Mouse (Mus musculus) kidney, embryonic 15.5 days (tissue): ENCODE results near the gene Trim50. TPM values are rescaled to one million over a fixed set of nuclear protein-coding genes. Genes with fewer than 3 reads are reported as not detected.
A peak's percentile ranks its signal among the peaks of the same experiment; 100 is the strongest.

Experiments
- ATAC-seq: fragments of 200-750 bp; cut with Nextera tagmentation; replicated peaks from 2 replicates; pipeline ENCODE4 v1.8.0; 2017; ENCODE audit warnings: moderate TSS enrichment; ENCODE audit not compliant: low FRiP score
- H3K27ac ChIP-seq: fragments of 300-500 bp; sonication (generic); 2 replicates; pipeline ENCODE4 v1.5.1; 2015; ENCODE audit warnings: mild to moderate bottlenecking, inconsistent platforms
- H3K27me3 ChIP-seq: fragments of 300-500 bp; sonication (generic); 2 replicates; pipeline ENCODE4 v1.6.1; 2015; ENCODE audit warnings: inconsistent platforms
- H3K36me3 ChIP-seq: fragments of 300-500 bp; sonication (generic); 2 replicates; pipeline ENCODE4 v1.6.1; 2015; ENCODE audit warnings: inconsistent platforms
- H3K4me1 ChIP-seq: fragments of 300-500 bp; sonication (generic); 2 replicates; pipeline ENCODE4 v1.6.1; 2015; ENCODE audit warnings: inconsistent platforms
- H3K4me2 ChIP-seq: fragments of 300-500 bp; sonication (generic); 2 replicates; pipeline ENCODE4 v1.6.1; 2015; ENCODE audit warnings: moderate library complexity, mild to moderate bottlenecking, inconsistent platforms
- H3K4me3 ChIP-seq: fragments of 300-500 bp; sonication (generic); replicated peaks from 2 replicates; pipeline ENCODE4 v1.5.1; 2015; ENCODE audit warnings: mild to moderate bottlenecking, inconsistent platforms
- H3K9ac ChIP-seq: fragments of 300-500 bp; sonication (generic); 2 replicates; pipeline ENCODE4 v1.6.1; 2015; ENCODE audit warnings: mild to moderate bottlenecking, inconsistent platforms
- H3K9me3 ChIP-seq: fragments of 300-500 bp; sonication (generic); replicated peaks from 2 replicates; pipeline ENCODE4 v1.6.1; 2016; ENCODE audit warnings: inconsistent platforms
- WGBS: fragments of 180-500 bp; shearing (Covaris S2); methylation state at CpG from one replicate; pipeline ENCODE4 v1.1.7; 2015; ENCODE audit warnings: mixed read lengths; 5-methylcytosine and 5-hydroxymethylcytosine counted together
- microRNA-seq: library from miRNA; unstranded; fragments of <30 nt; microRNA quantifications from one replicate; pipeline ENCODE4, GENCODE M21; 2016
- polyA plus RNA-seq: library from polyadenylated mRNA; unstranded; fragments of >200 nt; fragmentation: Nextera tagmentation; extraction: Ambion mirVana; gene quantifications from 2 replicates; pipeline ENCODE4 v1.2.1, GENCODE M21; 2015

Trim50 gene
- polyA plus RNA-seq, 1 experiment from 2014 or later = not detected

GRCm38 (mm10) chr5:135404623-135405022 is 51.5 kb downstream of the Trim50 start:
- Histone ChIP-seq H3K4me1 (0 out of 2 replicates have a peak, but pooled peaks cover 3% of the 10 kb centered on the region), H3K9ac (no peak overlapping the region), H3K9me3 (no peaks in the 10 kb centered on the region), H3K4me3 (no peak overlapping the region), H3K27ac (no peak overlapping the region), H3K36me3 (peaks cover 10% of the 10 kb centered on the region), H3K4me2 (0 out of 2 replicates have a peak overlapping the region, but pooled peaks have one; percentile 13), H3K27me3 (no peaks in the 10 kb centered on the region)
- WGBS = 42% methylated on average over 20 of the region's 20 CpGs
- no peak for ATAC-seq

- H3K4me3 ChIP-seq = no peak overlapping the region
- ATAC-seq = no peak
- 0 out of 2 replicates have a peak, but pooled peaks cover 3% of the 10 kb centered on the region for H3K4me1 ChIP-seq
- H3K4me2 ChIP-seq = no peak overlapping the region
- H3K36me3 ChIP-seq = peaks cover 18% of the 10 kb centered on the region
- H3K27ac ChIP-seq = no peak overlapping the region
- H3K9ac ChIP-seq = no peak overlapping the region
- WGBS = 81% methylated on average over 9 of the region's 9 CpGs
- H3K27me3 ChIP-seq = no peaks in the 10 kb centered on the region
- no peaks in the 10 kb centered on the region for H3K9me3 ChIP-seq
Observed at GRCm38 (mm10) chr5:135405437-135405836, 52.3 kb downstream of the Trim50 start.

- Histone ChIP-seq H3K9ac (no peak overlapping the region), H3K4me1 (0 out of 2 replicates have a peak, but pooled peaks cover 3% of the 10 kb centered on the region), H3K4me3 (no peak overlapping the region), H3K27ac (no peak overlapping the region), H3K4me2 (no peak overlapping the region), H3K36me3 (peaks cover 39% of the 10 kb centered on the region), H3K27me3 (no peaks in the 10 kb centered on the region), H3K9me3 (no peaks in the 10 kb centered on the region)
- WGBS = 92% methylated on average over 4 of the region's 4 CpGs
- no peak for ATAC-seq
Observed at GRCm38 (mm10) chr5:135408114-135408513, 55.0 kb downstream of the Trim50 start.

- 86% methylated on average over 9 of the region's 9 CpGs for WGBS
- peaks cover 60% of the 10 kb centered on the region for H3K36me3 ChIP-seq
- H3K9me3 ChIP-seq = no peaks in the 10 kb centered on the region
- ATAC-seq = no peak
- no peaks in the 10 kb centered on the region for H3K4me1 ChIP-seq
- H3K4me3 ChIP-seq = no peak overlapping the region
- no peak overlapping the region for H3K27ac ChIP-seq
- H3K27me3 ChIP-seq = no peaks in the 10 kb centered on the region
- no peak overlapping the region for H3K4me2 ChIP-seq
- no peak overlapping the region for H3K9ac ChIP-seq
Observed at GRCm38 (mm10) chr5:135410266-135410665, 57.2 kb downstream of the Trim50 start.

Small RNA genes lying within 50 kb of the gene (microRNA-seq; reads per million reads assigned to microRNA genes)
- gene Mir7033 = not detected

Other genes with a start within 250 kb of the Trim50 start
- gene Tbl2, start 203.6 kb upstream of the Trim50 start, polyA plus RNA-seq = 25.5 and 26.8 TPM in 2 replicates
- gene Bcl7b, start 185.0 kb upstream of the Trim50 start, polyA plus RNA-seq = 52.9 and 53.2 TPM in 2 replicates
- 40.4 and 42.3 TPM in 2 replicates for gene Baz1b, start 166.0 kb upstream of the Trim50 start, polyA plus RNA-seq
- gene Fzd9, start 102.1 kb upstream of the Trim50 start, polyA plus RNA-seq = 1.7 and 2.0 TPM in 2 replicates
- not detected in 2 replicates for gene Fkbp6, start 3.3 kb upstream of the Trim50 start, polyA plus RNA-seq
- 35.0 and 39.5 TPM in 2 replicates for gene Nsun5, start 16.7 kb downstream of the Trim50 start, polyA plus RNA-seq
- gene Pom121, start 41.3 kb downstream of the Trim50 start, polyA plus RNA-seq = 14.0 and 14.7 TPM in 2 replicates
- gene Hip1, start 191.8 kb downstream of the Trim50 start, polyA plus RNA-seq = 43.2 and 45.2 TPM in 2 replicates
- not detected in 2 replicates for gene Ccl26, start 210.3 kb downstream of the Trim50 start, polyA plus RNA-seq
- 1.9 and 2.4 TPM in 2 replicates for gene Ccl24, start 219.8 kb downstream of the Trim50 start, polyA plus RNA-seq